Mouse (Mus musculus): ENCODE data around the gene Fam240b.

- TF ChIP-seq CTCF (IDR thresholded peaks at IDR 0.05; ENCODE audit: low read depth, low read length) (no peak), POLR2A (IDR thresholded peaks at IDR 0.05; ENCODE audit: extremely low read depth, insufficient read depth, low read length) (no peak)
Observed at GRCm38 (mm10) chr13:64450001-64450794, 47.4 kb downstream of the Fam240b start.
